Comparison of ENCODE assay signal across 7 mouse cellular contexts in genomic region chr12:99561333-99561766, GRCm38 (mm10). TPM values are rescaled to one million over a fixed set of nuclear protein-coding genes. Genes with fewer than 3 reads are reported as not detected.
DNase-seq lines count a peak whose midpoint lies in the region; ATAC-seq lines count a peak whose summit lies in the region.

No protein-coding gene starts in this region.

- peak overlapping the region; percentile 87 for H3K4me2 ChIP-seq in embryonic facial prominence, embryonic 15.5 days (replicated peaks)
- H3K4me2 ChIP-seq in intestine, embryonic 14.5 days (ENCODE audit: low read length) = peak overlapping the region; percentile 61

- no peaks in the 10 kb centered on the region for H3K36me3 ChIP-seq in embryonic facial prominence, embryonic 15.5 days
- H3K36me3 ChIP-seq in intestine, embryonic 14.5 days (ENCODE audit: control insufficient read depth, insufficient read depth, low read length) = no peaks in the 10 kb centered on the region

- H3K27ac ChIP-seq in embryonic facial prominence, embryonic 15.5 days (replicated peaks) = peak overlapping the region; percentile 71; the same call in 1 of the 2 replicates
- peak overlapping the region; percentile 83 for H3K27ac ChIP-seq in intestine, embryonic 14.5 days (ENCODE audit: low read depth)

- H3K4me1 ChIP-seq in embryonic facial prominence, embryonic 15.5 days = peaks cover 33% of the 10 kb centered on the region
- peaks cover 21% of the 10 kb centered on the region for H3K4me1 ChIP-seq in intestine, embryonic 14.5 days (replicated peaks; ENCODE audit: control insufficient read depth, insufficient read depth, low read length)

- H3K9me3 ChIP-seq in embryonic facial prominence, embryonic 15.5 days (replicated peaks) = no peaks in the 10 kb centered on the region
- no peaks in the 10 kb centered on the region for H3K9me3 ChIP-seq in intestine, embryonic 14.5 days (ENCODE audit: control insufficient read depth, low read length)

- H3K9ac ChIP-seq in embryonic facial prominence, embryonic 15.5 days = no peak overlapping the region
- peak overlapping the region; percentile 88; the same call in 1 of the 2 replicates for H3K9ac ChIP-seq in intestine, embryonic 14.5 days (ENCODE audit: low read length)

- 11% methylated on average over 3 of the region's 3 CpGs for WGBS in embryonic facial prominence, embryonic 15.5 days
- WGBS in intestine, embryonic 14.5 days = 19% methylated on average over 3 of the region's 3 CpGs

- ATAC-seq in embryonic facial prominence, embryonic 15.5 days (ENCODE audit: insufficient number of reproducible peaks, low FRiP score, low TSS enrichment, low read depth) = peak; percentile 32; the same call in 1 of the 2 replicates
- ATAC-seq in intestine, embryonic 14.5 days (replicated peaks; ENCODE audit: low FRiP score, low TSS enrichment, low read depth) = no peak
- ATAC-seq in monocyte, adult 5-6 weeks (replicated peaks; ENCODE audit: insufficient number of reproducible peaks, low FRiP score, low TSS enrichment, poor library complexity, severe bottlenecking) = peak; percentile 28

- peak; percentile 34 to 54 for DNase-seq in spleen, postnatal 36 days (ENCODE audit: low spot score in 2 of 2)
- DNase-seq in spleen, postnatal 14 days (ENCODE audit: low spot score in 2 of 2) = no peak
- DNase-seq in intestine, embryonic 14.5 days (ENCODE audit: low spot score) = peak; percentile 62
- DNase-seq in spleen, postnatal 10 days (ENCODE audit: low spot score in 2 of 2) = no peak
- DNase-seq in frontal cortex, postnatal 14 days (ENCODE audit: low spot score in 2 of 2) = no peak

- H3K4me3 ChIP-seq in embryonic facial prominence, embryonic 15.5 days (replicated peaks) = peak overlapping the region; percentile 87
- H3K4me3 ChIP-seq in intestine, embryonic 14.5 days (ENCODE audit: low read depth, low read length) = peak overlapping the region; percentile 78; the same call in 1 of the 2 replicates

- H3K27me3 ChIP-seq in embryonic facial prominence, embryonic 15.5 days = no peaks in the 10 kb centered on the region
- no peaks in the 10 kb centered on the region for H3K27me3 ChIP-seq in intestine, embryonic 14.5 days (replicated peaks; ENCODE audit: control insufficient read depth, insufficient read depth, low read length)

RNA-seq across cellular contexts. Expression of gene Foxn3, which starts 2.0 kb away (rescaled TPM):
- polyA plus RNA-seq in embryonic facial prominence, embryonic 15.5 days (2015; fragmentation: Nextera tagmentation; extraction: Ambion mirVana) = 89.2 and 97.6 TPM in 2 replicates
- polyA plus RNA-seq in intestine, embryonic 14.5 days (2014; fragmentation: Nextera tagmentation; extraction: Ambion mirVana) = 74.3 and 75.9 TPM in 2 replicates
- total RNA-seq in monocyte, adult 5-6 weeks (2017) = 96.6 to 128 TPM (median 99.8 TPM) in 3 replicates

Comparison
In these comparisons a context has a peak if more than half of its experiments do, and no peak if none do; other contexts are left out.
1. DNase-seq: peak in spleen, postnatal 36 days (2 of 2) and intestine, embryonic 14.5 days (single experiment); none in spleen, postnatal 14 days (0 of 2), spleen, postnatal 10 days (0 of 2) and frontal cortex, postnatal 14 days (0 of 2).